Mouse (Mus musculus): ENCODE data around the gene Hist1h3c.

GRCm38 (mm10) chr13:23772561-23773313, 27.3 kb upstream of the Hist1h3c start:
- TF ChIP-seq CTCF (IDR thresholded peaks at IDR 0.05) (no peak), EP300 (IDR thresholded peaks at IDR 0.05; ENCODE audit: insufficient read depth, low read depth, low read length) (no peak)
